Mouse (Mus musculus): ENCODE results near the gene Gm5741.
"Not testable (repeated sequence)": the region's sequence is repeated elsewhere in the genome, so short reads cannot be mapped to it uniquely, and the experiment has no call there.

Gene Gm5741

GRCm38 (mm10) chr8:85067982-85068381 is at the start of gene Gm5741:
TSS of gene Gm5741 (minus strand) at chr8:85067982.
- DNase-seq (ENCODE audit: low spot score): no peak

GRCm38 (mm10) chr8:85116984-85117383 is 49.2 kb upstream of the Gm5741 start:
- DNase-seq (ENCODE audit: low spot score): no peak

- DNase-seq (ENCODE audit: low spot score): no peak
These were observed 47.7 kb upstream of the Gm5741 start for GRCm38 (mm10) chr8:85115501-85115900.

- no peak for DNase-seq (ENCODE audit: low spot score)
These were observed 45.5 kb upstream of the Gm5741 start for GRCm38 (mm10) chr8:85113241-85113640.

GRCm38 (mm10) chr8:85100076-85100665 is 32.4 kb upstream of the Gm5741 start:
- DNase-seq (ENCODE audit: low spot score): no peak

GRCm38 (mm10) chr8:85096850-85097249 is 29.1 kb upstream of the Gm5741 start:
- DNase-seq (ENCODE audit: low spot score): no peak

GRCm38 (mm10) chr8:85096196-85096595 is 28.4 kb upstream of the Gm5741 start:
- DNase-seq (ENCODE audit: low spot score): no peak

GRCm38 (mm10) chr8:85095566-85095965 is 27.8 kb upstream of the Gm5741 start:
- DNase-seq (ENCODE audit: low spot score): no peak

GRCm38 (mm10) chr8:85095051-85095450 is 27.3 kb upstream of the Gm5741 start:
- no peak for DNase-seq (ENCODE audit: low spot score)

- peak; percentile 10 for DNase-seq (ENCODE audit: low spot score)
These were observed 23.8 kb upstream of the Gm5741 start for GRCm38 (mm10) chr8:85091526-85092090.

GRCm38 (mm10) chr8:85090856-85091255 is 23.1 kb upstream of the Gm5741 start:
- DNase-seq (ENCODE audit: low spot score): peak; percentile 2

- DNase-seq (ENCODE audit: low spot score): peak; percentile 1
These were observed 21.0 kb upstream of the Gm5741 start for GRCm38 (mm10) chr8:85088771-85089170.

- DNase-seq (ENCODE audit: low spot score): peak; percentile 2
These were observed 18.5 kb upstream of the Gm5741 start for GRCm38 (mm10) chr8:85086238-85086637.

GRCm38 (mm10) chr8:85084633-85085032 is 16.9 kb upstream of the Gm5741 start:
- DNase-seq (ENCODE audit: low spot score): peak; percentile 1

- peak; percentile 91 for DNase-seq (ENCODE audit: low spot score)
These were observed 15.5 kb upstream of the Gm5741 start, which contains the start of gene Man2b1 for GRCm38 (mm10) chr8:85083108-85083813. TSS of gene Man2b1 (plus strand) at chr8:85083270.

GRCm38 (mm10) chr8:85082169-85082568 is 14.4 kb upstream of the Gm5741 start:
- not testable (repeated sequence) for DNase-seq (ENCODE audit: low spot score)

GRCm38 (mm10) chr8:85081216-85081555 is 13.4 kb upstream of the Gm5741 start, which contains the start of gene Wdr83:
TSS of gene Wdr83 (minus strand) at chr8:85081306.
- no peak for DNase-seq (ENCODE audit: low spot score)

- peak; percentile 64 for DNase-seq (ENCODE audit: low spot score)
These were observed 12.9 kb upstream of the Gm5741 start, which contains the start of gene Wdr83os for GRCm38 (mm10) chr8:85080532-85081215. TSS of gene Wdr83os (plus strand) at chr8:85080740.

GRCm38 (mm10) chr8:85080214-85080531 is 12.4 kb upstream of the Gm5741 start:
- DNase-seq (ENCODE audit: low spot score): no peak

- DNase-seq (ENCODE audit: low spot score): peak; percentile 87
These were observed 9.2 kb upstream of the Gm5741 start for GRCm38 (mm10) chr8:85076993-85077392.

- no peak for DNase-seq (ENCODE audit: low spot score)
These were observed 8.2 kb upstream of the Gm5741 start for GRCm38 (mm10) chr8:85076001-85076400.

- DNase-seq (ENCODE audit: low spot score): no peak
These were observed 6.8 kb upstream of the Gm5741 start for GRCm38 (mm10) chr8:85074617-85075016.

- DNase-seq (ENCODE audit: low spot score): no peak
These were observed 6.4 kb upstream of the Gm5741 start for GRCm38 (mm10) chr8:85074167-85074566.

All from layer of hippocampus, adult 11-12 months (tissue).